Mouse (Mus musculus) lung, embryonic 15.5 days (tissue): Measurements from ENCODE around the gene Gm3542. TPM values are rescaled to one million over a fixed set of nuclear protein-coding genes. Genes with fewer than 3 reads are reported as not detected.
"Not testable (repeated sequence)": the region's sequence is repeated elsewhere in the genome, so short reads cannot be mapped to it uniquely, and the experiment has no call there.

Experiments
- ATAC-seq: fragments of 200-750 bp; cut with Nextera tagmentation; 2 replicates; pipeline ENCODE4 v1.8.0; 2017; ENCODE audit warnings: moderate number of reproducible peaks, borderline replicate concordance; ENCODE audit not compliant: low FRiP score, low TSS enrichment; ENCODE audit errors: extremely low read depth
- H3K27ac ChIP-seq: fragments of 300-500 bp; sonication (generic); 2 replicates; pipeline ENCODE4 v1.5.1; 2015; ENCODE audit warnings: moderate library complexity, mild to moderate bottlenecking, inconsistent platforms
- H3K27me3 ChIP-seq: fragments of 300-500 bp; sonication (generic); 2 replicates; pipeline ENCODE4 v1.6.1; 2015; ENCODE audit warnings: inconsistent platforms
- H3K36me3 ChIP-seq: fragments of 300-500 bp; sonication (generic); 2 replicates; pipeline ENCODE4 v1.6.1; 2015; ENCODE audit warnings: inconsistent platforms
- H3K4me1 ChIP-seq: fragments of 300-500 bp; sonication (generic); 2 replicates; pipeline ENCODE4 v1.6.1; 2015; ENCODE audit warnings: inconsistent platforms
- H3K4me2 ChIP-seq: fragments of 300-500 bp; sonication (generic); 2 replicates; pipeline ENCODE4 v1.6.1; 2015; ENCODE audit warnings: inconsistent platforms, mild to moderate bottlenecking, moderate library complexity
- H3K4me3 ChIP-seq: fragments of 300-500 bp; sonication (generic); 2 replicates; pipeline ENCODE4 v1.5.1; 2015; ENCODE audit warnings: mild to moderate bottlenecking, inconsistent platforms
- H3K9ac ChIP-seq: fragments of 300-500 bp; sonication (generic); 2 replicates; pipeline ENCODE4 v1.6.1; 2015; ENCODE audit warnings: inconsistent platforms
- H3K9me3 ChIP-seq: fragments of 300-500 bp; sonication (generic); 2 replicates; pipeline ENCODE4 v1.6.1; 2016; ENCODE audit warnings: inconsistent platforms
- WGBS: fragments of 180-500 bp; shearing (Covaris S2); methylation state at CpG from one replicate; pipeline ENCODE4 v1.1.7; 2015; 5-methylcytosine and 5-hydroxymethylcytosine counted together
- polyA plus RNA-seq: library from polyadenylated mRNA; unstranded; fragments of >200 nt; fragmentation: Nextera tagmentation; extraction: Ambion mirVana; gene quantifications from 2 replicates; pipeline ENCODE4 v1.2.1, GENCODE M21; 2015

Gene Gm3542
- not detected in 2 replicates for polyA plus RNA-seq

DNA sequence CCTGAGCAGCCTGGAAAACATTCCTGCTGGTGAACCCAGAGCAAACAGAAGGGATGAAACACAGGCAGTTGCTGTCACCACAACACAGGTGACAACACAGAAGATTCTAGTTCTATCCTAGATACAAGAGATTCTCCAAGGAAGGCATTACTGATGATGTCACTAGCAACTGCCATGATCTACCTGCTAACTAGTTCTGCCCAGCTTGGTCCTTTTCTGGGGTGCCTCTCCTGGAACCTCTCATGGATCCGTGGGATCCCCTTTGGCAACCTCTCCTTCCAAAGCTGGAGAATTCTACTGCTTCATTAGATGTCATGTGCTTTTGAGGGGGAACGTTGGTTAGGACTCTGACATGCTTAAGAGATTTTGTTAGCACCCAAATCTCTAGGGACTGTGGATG lies at the start of gene Gm3542:
Gm3542 (minus strand) TSS at position 101 of the 400 bp plus-strand sequence.
- not testable (repeated sequence) for H3K27me3 ChIP-seq, H3K4me1 ChIP-seq, H3K36me3 ChIP-seq, H3K4me2 ChIP-seq, H3K9ac ChIP-seq, H3K9me3 ChIP-seq, H3K27ac ChIP-seq, ATAC-seq, H3K4me3 ChIP-seq
- no CpG with 5 or more reads among the region's 2 CpGs for WGBS

Other genes with a start within 250 kb of the Gm3542 start
- gene Gm8279, start 203.4 kb downstream of the Gm3542 start, polyA plus RNA-seq, result not detected in 2 replicates
- gene Gm3317, start 170.4 kb downstream of the Gm3542 start, polyA plus RNA-seq, result not detected in 2 replicates
- gene Gm8271, start 149.1 kb downstream of the Gm3542 start, polyA plus RNA-seq, result not detected in 2 replicates
- not detected in 2 replicates for gene Gm3526, start 74.3 kb downstream of the Gm3542 start, polyA plus RNA-seq
- 0.71 TPM in 1 of 2 replicates, not detected in the other for gene Gm3500, start 54.1 kb upstream of the Gm3542 start, polyA plus RNA-seq
- 0.39 and 0.50 TPM in 2 replicates for gene Gm3194, start 120.5 kb upstream of the Gm3542 start, polyA plus RNA-seq
- not detected in 2 replicates for gene Gm8246, start 142.9 kb upstream of the Gm3542 start, polyA plus RNA-seq
- gene Gm3187, start 149.3 kb upstream of the Gm3542 start, polyA plus RNA-seq, result not detected in 2 replicates
- gene Gm3488, start 166.7 kb upstream of the Gm3542 start, polyA plus RNA-seq, result 1.2 and 1.5 TPM in 2 replicates
- 0.23 TPM in 1 of 2 replicates, not detected in the other for gene Gm3532, start 203.6 kb upstream of the Gm3542 start, polyA plus RNA-seq